Mouse (Mus musculus) mature B cell (primary cell): ENCODE data around the gene Atg16l2.

Experiments used
- in situ Hi-C: fragments of 300-500 bp; cut with MboI; formaldehyde crosslinking; loops from 2 replicates; pipeline ENCODE4 v1.14.3; 2019

The Atg16l2 gene

DNA sequence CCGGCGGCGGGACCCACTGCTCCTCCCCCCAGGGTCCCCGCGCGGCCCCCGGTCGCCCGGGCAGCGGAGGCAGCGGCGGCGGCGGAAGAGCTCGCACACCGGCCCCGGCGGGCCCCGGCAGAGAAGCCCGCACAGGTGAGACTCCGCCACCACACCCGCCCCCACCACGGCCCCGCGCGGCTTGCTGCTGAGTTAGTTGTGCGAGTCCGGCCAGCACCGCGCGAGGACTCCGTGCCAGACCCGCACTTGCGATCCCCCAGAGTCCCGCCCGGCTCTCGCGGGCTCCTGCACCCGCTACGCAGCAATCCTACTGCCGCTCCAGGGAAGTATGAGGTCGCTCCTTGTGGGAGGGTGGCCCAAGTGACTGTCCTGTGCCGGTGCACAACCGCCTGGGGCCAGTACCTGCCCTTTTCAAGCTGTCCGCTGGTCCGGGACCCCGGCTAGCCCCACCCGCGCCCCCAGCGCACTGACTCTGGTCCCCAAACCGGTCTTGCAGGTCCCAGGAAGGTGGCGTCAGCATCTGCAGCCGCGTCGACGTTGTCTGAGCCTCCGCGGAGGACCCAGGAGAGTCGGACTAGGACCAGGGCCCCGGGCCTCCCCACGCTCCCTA is 19.3 kb upstream of the Atg16l2 start:
- in situ Hi-C loops, result no loop called here

DNA sequence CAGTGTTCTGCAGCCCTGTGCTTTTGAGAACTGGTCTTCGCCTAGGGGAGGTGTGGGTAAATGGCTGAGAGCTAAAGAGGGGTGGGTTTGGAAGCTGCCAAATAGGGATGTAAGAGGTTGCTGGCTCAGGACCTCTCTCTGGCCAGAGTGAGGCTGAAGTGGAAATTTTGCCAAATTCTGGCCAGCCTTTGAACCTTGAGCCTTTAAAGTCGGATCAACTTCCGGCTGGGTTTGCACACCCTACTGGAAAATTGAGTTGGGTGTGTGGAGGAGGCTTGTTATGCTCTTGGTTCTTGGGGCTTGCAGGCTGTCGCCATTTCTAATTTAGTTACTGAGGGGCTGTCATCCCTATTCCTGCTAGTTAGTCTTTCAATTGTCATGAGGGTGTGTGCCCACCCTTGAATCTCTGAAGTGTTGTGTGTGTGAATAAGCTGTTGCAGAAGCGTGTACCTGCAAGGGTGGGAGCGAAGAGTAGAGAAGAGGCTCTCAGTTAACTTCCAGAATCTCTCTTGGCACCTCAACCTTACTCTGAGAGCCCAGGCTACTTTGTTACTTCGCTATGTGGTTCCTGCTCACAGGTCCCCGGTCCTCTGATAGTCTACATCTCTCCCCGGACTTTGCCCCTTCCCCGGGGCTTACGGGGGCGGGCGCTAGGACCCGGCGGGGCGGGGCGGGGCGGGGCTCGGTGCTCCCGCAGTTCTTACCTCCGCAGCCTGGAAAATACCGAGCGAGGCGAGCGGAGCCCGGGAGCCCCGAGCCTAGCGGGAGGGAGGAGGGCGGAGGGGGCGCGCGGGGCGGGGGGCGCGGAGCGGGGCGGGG is 18.6 kb upstream of the Atg16l2 start:
- in situ Hi-C loops, result no loop called here

DNA sequence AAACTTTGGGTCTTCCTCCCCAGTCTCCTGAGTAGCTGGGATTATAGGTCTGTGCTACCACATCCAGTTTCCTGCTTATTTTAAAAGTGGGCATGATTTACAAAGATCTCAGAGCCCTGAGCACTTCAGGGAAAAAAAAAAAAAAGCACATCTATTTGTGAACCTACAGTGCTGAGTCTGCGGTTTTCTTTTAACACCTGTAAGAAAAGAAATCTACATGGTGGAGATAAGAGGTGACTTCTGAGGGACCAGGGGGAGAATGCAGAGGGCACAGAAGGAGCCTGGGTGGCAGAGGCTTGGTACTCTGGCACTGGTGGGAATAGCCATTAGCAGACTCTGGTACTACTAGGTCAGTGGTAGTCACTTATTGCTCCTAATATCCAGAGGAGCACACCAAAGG is 17.7 kb upstream of the Atg16l2 start:
- in situ Hi-C loops, result loop anchor here (5.0 kb wide), 1 partner anchor 48 kb away; no protein-coding TSS in a partner anchor

DNA sequence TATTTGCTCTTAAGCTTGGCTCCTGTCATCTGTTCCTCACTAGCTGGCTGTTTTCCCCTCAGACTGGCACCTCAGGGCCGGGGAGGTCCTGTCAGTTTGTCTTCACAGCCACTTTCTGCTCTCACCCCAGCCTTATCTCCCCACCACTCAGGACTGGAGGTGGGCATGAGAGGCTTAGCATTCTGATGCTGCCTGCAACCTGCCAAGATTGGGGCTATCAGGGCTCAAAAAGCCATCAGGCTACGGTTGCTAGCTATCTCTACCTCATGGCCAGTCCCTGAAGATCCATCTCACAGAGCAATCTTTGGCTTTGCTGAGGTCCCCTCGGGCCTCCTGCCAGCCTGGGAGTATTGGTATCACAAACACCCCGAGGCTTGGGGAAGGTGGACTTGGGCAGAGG is 16.8 kb upstream of the Atg16l2 start:
- in situ Hi-C loops, result loop anchor here (5.0 kb wide), 1 partner anchor 48 kb away; no protein-coding TSS in a partner anchor

DNA sequence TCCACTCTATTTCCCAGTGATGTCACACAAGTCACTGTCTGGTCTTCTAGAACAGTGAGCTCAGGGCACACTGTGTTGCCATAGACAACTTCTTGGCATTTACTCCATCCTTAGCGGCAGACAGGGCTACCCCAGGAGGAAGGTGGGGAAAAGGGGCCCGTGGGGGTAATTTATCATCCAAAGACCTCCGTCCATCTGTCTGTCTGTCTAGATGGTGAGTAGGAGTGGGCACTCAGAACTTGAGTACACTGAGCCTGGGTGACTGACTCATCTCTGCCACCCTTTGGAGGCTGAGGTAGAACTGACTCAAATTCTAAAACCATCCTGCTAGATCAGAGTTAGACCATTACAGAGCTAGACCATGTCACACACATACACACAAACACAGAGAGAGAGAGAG is 15.0 kb upstream of the Atg16l2 start, which contains the start of gene Stard10:
Gene Stard10 (plus strand): TSS at position 73 of the 400 bp plus-strand sequence.
- in situ Hi-C loops, result loop anchor here (5.0 kb wide), 1 partner anchor 50 kb away; no protein-coding TSS in a partner anchor

DNA sequence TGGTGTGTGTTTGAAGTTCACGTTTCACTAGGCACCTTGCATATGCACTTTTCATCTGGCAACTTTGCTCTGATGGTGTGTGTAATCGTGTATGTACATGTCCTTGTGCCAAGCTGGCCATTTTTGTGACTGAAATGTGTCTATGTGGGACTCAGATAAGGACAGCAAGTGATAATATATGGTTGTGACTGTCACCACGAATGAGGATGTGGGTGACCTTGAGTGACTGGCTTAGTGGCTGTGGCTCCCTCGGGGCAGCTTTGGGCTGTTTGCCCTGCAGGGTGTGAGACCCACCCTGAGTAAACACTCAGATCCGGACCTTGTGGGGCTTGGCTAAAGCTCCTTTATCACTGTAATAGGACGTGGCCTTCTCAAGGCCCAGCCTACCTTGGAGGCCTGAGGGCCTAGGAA is 14.5 kb upstream of the Atg16l2 start:
- in situ Hi-C loops, result loop anchor here (5.0 kb wide), 1 partner anchor 51 kb away; no protein-coding TSS in a partner anchor

DNA sequence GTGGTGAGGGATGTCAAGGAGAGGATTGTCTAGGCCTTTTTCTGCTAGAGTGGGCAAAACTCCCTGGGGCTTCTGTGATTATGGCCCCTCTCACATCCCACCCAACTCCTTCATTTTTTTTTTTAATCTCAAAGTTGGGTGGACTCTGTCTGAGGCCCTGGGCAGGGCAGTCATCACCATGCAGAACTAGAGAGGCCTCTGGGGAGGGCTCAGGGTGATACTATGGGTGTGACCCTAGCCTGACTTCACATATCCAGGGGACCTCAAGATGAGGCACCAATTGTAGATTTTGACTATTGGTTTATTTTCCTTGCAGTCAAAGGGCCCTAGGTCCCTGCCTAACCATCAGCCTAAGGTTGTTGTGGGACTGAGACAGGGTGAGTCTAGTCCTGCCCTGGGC is 13.6 kb upstream of the Atg16l2 start:
- in situ Hi-C loops, result loop anchor here (5.0 kb wide), 1 partner anchor 52 kb away; no protein-coding TSS in a partner anchor

DNA sequence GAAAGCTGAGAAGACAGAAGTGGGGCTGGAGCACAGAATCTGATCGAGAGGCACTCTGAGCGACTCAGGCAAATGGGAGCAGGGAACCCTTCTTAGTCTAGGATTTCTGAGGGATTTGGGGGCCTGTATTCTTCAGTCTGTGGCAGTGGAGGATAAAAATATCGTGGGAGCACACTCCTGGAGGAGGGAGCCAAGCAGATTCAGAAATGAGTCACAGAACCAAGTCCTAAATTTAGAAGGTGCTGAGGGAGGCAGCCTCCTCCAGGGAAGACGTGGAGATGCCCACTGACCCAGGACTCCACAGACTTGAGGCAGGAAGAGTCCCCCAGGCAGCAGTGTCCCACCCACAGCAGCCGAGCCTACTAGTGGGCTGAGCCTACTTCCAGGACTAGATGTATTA is 12.3 kb upstream of the Atg16l2 start:
- in situ Hi-C loops, result no loop called here

DNA sequence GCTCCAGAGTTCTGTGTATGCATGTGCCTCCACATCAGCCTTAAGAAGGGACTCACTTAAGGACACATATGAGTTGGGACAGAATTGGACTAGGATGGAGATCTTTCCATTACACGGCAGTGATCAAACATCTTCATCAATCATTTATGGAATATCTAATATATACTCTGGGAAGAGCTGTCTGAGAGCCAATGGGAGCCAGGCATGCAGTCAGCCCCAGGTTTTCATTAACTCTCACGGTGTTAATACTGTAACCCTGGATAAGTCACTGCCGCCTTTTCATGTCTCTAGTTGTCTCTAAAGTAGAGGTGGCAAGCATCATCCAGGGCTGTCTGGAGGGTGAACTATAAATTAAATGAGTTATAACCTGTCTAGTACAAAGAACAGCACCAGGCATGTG is 11.0 kb upstream of the Atg16l2 start:
- in situ Hi-C loops, result no loop called here

DNA sequence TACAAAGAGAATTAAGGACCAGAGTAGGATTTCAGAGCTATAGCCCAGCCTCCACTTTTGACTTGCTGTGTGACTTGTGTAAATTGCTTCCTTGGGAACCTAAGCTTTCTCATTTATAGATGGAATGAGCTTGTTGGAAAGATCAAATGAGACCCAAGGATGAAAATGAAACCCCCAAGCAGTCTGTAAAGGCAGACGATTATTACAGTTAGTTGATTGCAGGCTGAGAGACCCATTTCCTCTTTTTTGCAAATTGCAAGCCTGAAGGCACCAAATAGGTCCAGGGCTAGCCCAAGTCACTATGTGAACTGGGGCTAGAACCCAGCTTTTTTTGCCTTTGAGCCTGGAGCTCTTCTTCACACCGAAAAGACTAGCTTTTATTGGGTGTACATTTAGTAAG is 9.0 kb upstream of the Atg16l2 start:
- in situ Hi-C loops, result no loop called here

DNA sequence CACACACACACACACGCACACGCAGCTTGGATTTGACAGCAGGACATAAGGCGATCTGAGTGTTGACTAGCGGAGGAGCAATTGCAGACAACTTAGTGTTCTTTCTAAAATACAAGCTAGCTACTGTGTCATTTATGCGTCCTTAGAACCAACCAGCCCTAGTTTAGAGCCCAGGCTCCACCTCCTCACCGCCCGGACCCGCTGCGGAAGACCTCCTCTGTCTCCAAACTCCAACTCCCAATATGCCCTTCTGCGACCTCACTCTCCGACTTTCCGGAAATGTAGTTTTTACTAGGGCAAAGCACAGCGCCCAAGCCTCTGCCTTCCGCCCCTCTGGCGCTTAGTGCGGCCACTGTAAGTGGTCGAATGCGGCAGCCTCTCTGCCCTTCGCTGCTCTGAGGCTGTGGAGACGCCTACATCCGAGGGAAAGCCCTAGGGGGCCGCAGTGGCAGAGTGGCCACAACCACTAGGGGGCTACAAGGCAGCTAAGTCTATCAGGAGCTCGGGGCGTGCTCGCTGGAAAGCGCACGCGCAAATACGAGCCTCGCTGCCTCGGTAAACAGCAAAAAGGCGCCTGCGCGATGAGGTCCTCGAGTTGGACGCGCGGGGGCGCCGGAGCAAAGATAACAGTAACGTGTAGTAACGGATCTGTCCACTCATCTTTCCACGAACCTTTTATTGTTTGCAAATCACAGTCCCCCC is 8.4 kb upstream of the Atg16l2 start:
- in situ Hi-C loops, result no loop called here

DNA sequence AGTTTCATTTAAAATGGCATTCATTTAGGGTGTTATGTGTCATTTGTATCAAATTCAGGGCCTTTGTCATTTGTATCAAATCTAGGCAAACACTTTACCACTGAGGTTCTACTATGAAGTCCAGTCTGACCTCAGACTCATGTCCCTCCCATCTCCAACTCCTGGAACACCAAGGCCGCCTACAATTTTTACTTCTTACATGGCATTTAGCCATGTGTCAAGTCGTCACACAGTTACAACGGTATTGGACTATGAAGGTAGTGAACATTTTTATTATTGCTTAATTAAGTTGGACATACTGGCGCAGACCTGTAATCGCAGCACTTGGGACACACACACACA is 7.9 kb upstream of the Atg16l2 start:
- in situ Hi-C loops, result no loop called here

DNA sequence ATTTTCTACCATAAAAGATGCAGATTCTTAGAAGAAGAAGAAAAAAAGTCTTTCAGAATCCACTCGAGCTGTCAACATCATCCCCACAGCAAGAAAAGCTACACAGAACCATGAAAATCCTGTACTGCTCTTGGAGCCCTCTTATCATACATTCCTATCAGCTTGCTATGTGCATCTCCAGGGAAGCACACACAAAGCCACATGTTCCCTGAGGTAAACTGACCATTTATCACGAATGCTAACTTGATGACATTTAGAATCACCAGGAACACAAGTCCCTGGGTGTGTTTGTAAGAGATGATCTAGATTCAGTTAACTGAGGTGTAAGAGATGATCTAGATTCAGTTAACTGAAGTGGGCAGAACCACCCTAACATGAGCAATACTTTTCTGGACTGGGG is 4.8 kb upstream of the Atg16l2 start:
- in situ Hi-C loops, result no loop called here

DNA sequence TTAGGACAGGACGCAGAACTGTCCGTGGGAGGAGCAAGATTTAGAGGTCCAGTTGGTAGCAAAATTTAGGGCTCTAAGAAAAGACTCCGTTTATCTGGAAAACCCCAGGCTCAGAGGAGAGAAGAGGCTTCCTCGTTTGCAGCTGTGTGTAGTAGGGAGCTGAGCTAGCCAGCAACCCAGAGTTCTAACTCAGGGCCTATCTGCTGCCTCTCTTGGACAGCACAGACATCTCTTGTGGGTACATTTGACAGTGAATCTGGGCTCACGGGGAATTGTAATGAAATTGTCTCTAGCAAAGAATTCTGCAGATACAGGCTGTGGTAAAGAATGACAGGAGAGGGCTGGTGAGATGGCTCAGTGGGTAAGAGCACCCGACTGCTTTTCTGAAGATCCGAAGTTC is 640 bp upstream of the Atg16l2 start:
- in situ Hi-C loops, result no loop called here

DNA sequence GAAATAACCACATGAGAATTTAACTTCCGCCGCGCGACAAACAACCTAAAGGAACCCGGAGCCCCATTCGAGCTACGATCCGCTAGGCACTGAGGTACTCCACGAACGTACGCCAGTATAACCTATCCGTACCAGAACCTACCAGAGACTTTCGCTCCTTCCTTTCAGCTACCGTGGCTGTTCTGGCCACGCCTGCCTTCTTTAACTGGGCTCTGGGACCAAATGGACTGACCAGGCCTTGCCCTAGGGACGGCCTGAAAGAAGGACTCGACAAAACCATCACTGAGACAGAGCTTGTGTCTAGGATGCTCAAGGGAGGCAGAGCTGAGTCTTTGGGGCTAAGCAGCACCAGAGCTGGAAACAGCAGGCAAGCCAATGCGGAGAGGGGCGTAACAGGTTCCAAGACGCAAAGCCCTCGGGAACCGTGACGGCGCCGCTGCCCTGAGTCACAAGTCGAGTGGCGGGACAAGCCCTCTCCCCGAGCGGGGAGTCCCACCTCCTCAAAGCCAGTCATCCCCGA is 630 bp downstream of the Atg16l2 start:
- in situ Hi-C loops, result no loop called here

DNA sequence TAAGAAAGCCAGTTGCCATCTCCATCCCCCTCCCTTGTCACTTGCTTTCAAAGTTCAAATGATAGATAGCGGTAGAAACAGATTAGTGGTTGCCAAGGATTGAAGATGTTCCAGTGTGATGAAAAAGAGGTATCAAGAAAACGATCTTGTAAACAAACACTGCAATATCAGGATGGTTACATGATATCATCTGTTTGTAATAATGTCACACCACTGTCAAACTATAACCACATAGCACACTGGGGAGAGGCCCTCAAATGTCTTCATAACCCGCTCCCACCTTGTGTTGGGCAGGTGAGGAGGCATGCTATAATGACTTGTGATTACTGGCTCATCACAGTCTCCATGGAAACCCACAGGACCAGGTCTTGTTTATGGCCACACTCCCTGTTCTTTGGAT is 3.7 kb downstream of the Atg16l2 start:
- in situ Hi-C loops, result no loop called here

DNA sequence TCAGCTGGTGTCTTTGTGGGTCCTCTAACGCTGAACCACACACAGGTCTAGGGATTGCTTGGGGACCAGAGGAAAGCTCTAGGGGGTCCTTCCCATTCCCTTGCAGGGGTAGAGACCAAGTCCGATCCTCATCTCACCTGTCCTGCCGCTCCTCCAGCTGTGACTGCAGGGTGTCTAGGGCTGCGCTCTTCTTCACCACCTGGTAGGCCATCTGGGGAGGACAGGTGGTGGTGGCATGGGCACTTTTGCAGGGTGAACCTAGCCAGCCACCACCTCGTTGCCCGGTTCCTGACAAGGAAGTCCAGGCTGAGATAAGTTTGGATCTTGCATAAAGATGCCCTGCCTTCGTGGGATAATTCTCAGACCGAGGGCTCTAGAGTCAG is 5.0 kb downstream of the Atg16l2 start:
- in situ Hi-C loops, result no loop called here

DNA sequence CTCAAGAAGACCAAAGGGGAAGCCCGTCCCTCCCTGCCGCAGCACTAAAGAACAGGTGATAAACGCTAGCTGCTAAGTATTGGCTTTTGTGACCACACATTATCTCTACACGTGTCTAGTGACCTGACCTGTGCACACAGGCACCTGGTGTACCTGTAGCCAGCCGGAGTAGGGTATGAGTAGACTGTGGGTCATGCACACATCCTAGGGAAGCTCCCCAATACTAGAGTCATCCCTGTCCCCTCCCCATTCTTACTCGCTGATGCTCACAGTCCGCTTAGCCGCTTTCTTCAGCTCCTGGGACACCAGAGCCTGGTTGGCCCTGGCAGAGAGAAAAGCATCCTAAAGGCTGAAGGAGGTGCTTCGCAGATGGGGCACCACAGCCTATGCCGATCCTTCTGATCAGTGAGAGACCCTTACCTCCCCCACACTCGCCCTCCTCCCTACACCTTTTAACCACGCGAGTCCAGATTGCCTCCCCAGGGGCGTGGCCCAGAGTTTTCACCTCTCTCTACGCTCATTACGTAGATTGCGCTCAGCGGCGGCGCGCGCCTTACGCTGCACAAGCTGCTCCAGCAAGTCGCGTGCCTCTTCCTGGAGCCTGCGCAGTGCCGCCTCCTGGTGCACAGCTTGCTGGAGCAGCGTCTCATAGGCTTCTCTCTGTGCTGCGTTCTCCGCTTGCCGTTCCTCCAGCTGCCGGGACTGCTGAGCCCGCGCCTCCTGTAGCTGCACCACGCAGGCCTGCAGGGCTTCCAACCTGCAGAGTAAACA is 5.6 kb downstream of the Atg16l2 start:
- in situ Hi-C loops, result no loop called here

DNA sequence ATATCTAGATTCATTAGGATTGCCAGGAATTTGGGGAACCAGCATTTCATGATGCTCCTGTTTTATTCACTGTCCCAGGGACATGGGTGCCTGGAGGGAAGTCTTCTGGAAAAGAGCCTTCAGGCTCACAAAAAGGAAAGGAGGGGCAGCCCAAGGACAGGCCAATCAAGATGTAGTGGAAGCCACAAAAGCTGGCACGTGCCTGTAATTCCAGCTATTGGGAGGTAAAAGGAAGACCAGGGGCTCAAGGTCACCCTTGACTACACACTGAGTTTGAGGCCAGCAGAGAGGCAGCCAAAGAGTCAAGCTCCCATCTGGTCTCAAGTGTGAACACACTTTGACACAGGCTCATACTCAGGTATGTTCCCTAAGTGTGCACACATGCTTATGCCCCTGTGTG is 6.6 kb downstream of the Atg16l2 start:
- in situ Hi-C loops, result no loop called here

DNA sequence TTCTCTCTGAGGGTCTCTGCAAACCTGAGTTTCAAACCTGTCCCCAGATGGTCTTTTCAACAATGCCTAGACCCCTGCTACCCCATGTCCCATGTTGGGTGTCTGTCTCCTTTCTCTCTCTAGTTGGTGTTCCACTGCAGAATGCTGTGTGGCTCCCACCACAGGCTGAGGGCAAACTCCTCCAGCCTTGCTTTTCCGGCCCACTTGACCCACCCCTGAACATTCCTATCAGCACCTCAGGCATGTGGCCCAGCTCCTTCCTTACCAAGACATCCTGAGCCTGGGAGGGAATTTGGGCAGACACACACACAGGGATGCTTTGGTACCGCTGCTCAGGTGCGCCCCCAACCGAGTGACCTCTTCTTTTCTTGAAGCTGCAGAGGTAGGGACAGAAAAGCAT is 8.4 kb downstream of the Atg16l2 start:
- in situ Hi-C loops, result no loop called here

DNA sequence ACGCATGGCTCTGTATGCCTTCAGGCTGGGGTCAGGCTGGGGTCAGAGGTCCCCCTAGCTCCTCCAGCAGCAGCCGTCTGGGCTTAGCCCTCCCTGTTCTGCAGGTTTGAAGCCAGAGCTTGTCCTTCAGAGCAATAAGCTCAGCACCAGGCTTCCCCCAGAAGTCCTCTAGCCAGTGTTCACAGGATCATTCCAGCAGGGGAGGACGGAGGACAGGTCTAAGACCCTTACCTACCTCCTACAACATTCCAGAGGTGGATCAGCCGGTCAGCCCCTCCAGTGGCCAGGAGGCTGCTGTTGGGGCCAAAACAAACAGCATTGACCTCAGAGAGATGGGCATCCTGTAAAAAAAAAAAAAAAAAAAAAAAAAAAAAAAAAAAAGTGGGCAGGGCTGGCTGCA is 8.9 kb downstream of the Atg16l2 start:
- in situ Hi-C loops, result no loop called here

DNA sequence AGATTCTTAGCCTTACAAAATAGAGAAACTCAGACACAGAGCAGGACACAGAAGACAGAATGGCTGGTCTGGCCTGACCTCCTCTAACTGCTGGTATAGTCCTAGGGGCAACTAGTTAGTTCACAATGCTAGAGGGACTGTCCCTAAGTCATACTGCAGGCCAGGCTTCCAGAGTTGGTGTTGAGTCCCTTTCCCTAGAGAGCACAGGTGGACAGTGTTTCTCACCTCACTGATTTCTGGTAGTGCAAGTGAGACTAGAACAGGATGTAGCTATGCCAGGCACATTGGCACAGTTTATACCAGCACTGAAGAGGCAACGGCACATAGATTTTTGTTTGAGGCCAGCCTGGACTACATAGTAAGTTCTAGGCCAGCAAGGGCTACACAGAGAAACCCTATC is 9.4 kb downstream of the Atg16l2 start:
- in situ Hi-C loops, result no loop called here
